Mouse (Mus musculus): Measurements from ENCODE around the gene Mroh8. TPM values are rescaled to one million over a fixed set of nuclear protein-coding genes. Genes with fewer than 3 reads are reported as not detected.

The Mroh8 gene
- polyA plus RNA-seq, 1 experiment: not detected

- no peak for TF ChIP-seq TAL1 (IDR thresholded peaks at IDR 0.05; ENCODE audit: low read length)
- no peaks in the 10 kb centered on the region for H3K27me3 ChIP-seq (ENCODE audit: control insufficient read depth)
- H3K4me1 ChIP-seq (ENCODE audit: control insufficient read depth): no peaks in the 10 kb centered on the region
- peaks cover 93% of the 10 kb centered on the region for H3K36me3 ChIP-seq (ENCODE audit: control insufficient read depth)
- H3K4me3 ChIP-seq (replicated peaks): no peak overlapping the region
- no peaks in the 10 kb centered on the region for H3K9me3 ChIP-seq (ENCODE audit: control insufficient read depth, low read length)
These were observed 36.1 kb upstream of the Mroh8 start for GRCm38 (mm10) chr2:157315486-157315885.

DNA sequence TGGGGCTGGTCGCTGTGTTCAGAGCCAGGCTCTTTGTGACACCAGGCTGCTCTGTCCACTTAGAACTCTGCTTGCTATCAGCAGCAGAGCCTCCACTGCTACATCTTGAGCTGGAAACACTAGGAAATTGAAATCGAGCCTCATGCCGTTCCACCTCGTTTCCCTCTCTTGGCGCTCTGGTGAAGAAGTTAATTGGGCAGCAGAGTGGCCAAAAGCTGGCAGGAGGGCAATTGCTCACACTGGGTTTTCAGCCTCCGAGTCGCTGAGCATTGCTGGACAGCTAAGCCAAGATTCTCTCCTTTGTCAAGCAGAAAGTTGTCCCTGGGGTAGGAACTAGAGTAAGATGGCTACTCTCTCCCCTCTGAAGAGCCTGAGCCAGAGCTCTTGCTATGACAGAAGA is 35.0 kb upstream of the Mroh8 start:
- no peak overlapping the region for H3K4me3 ChIP-seq (replicated peaks)
- no peaks in the 10 kb centered on the region for H3K4me1 ChIP-seq (ENCODE audit: control insufficient read depth)
- TF ChIP-seq TAL1 (IDR thresholded peaks at IDR 0.05; ENCODE audit: low read length) (no peak), GATA1 (IDR thresholded peaks at IDR 0.05; ENCODE audit: low read length) (no peak)
- H3K9me3 ChIP-seq (ENCODE audit: control insufficient read depth, low read length): no peaks in the 10 kb centered on the region
- H3K27me3 ChIP-seq (ENCODE audit: control insufficient read depth): no peaks in the 10 kb centered on the region
- H3K36me3 ChIP-seq (ENCODE audit: control insufficient read depth): peaks cover 96% of the 10 kb centered on the region

- peaks cover 100% of the 10 kb centered on the region for H3K36me3 ChIP-seq (ENCODE audit: control insufficient read depth)
- H3K27me3 ChIP-seq (ENCODE audit: control insufficient read depth): no peaks in the 10 kb centered on the region
- no peak overlapping the region for H3K4me3 ChIP-seq (replicated peaks)
- H3K4me1 ChIP-seq (ENCODE audit: control insufficient read depth): no peaks in the 10 kb centered on the region
- TF ChIP-seq GATA1 (IDR thresholded peaks at IDR 0.05; ENCODE audit: low read length) (no peak), TAL1 (IDR thresholded peaks at IDR 0.05; ENCODE audit: low read length) (no peak)
- H3K9me3 ChIP-seq (ENCODE audit: control insufficient read depth, low read length): no peaks in the 10 kb centered on the region
These were observed 34.4 kb upstream of the Mroh8 start for GRCm38 (mm10) chr2:157313718-157314117.

DNA sequence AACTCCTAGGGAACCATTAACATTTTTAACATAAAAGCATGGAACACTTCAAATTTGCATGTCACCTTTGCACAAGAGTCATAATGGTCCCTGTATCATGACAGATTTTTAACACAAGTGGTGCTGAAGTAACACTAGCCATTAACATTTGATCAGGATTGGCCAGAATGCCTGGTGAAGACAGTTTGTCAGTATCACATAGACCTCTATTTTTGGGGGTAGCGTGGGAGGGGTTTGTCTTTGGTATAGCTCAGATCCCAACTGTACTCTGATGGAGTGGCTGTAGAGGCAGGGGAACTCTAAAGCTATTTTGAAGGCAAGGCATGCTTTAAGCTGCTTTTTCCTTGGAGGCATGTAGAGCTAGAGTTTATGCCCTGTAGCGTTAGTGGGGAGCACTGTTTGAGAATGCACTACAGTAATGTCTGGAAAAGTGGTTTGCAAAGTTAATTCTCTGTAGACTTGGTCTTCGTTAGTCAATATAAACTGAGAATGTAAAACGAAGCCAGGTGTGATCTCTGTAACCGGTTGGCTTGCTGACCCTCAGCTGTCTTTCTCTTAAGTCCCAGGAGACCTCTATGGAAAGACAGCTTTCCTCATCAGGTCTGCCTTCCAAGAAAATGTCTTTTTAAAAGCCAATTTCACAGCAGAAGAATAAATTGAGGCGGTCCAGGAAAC is 31.8 kb upstream of the Mroh8 start:
- H3K36me3 ChIP-seq (ENCODE audit: control insufficient read depth): peaks cover 97% of the 10 kb centered on the region
- TF ChIP-seq TAL1 (IDR thresholded peaks at IDR 0.05; ENCODE audit: low read length): no peak
- TF ChIP-seq GATA1 (IDR thresholded peaks at IDR 0.05; ENCODE audit: low read length): no peak
- H3K4me1 ChIP-seq (ENCODE audit: control insufficient read depth): no peaks in the 10 kb centered on the region
- no peaks in the 10 kb centered on the region for H3K27me3 ChIP-seq (ENCODE audit: control insufficient read depth)
- H3K9me3 ChIP-seq (ENCODE audit: control insufficient read depth, low read length): no peaks in the 10 kb centered on the region
- no peak overlapping the region for H3K4me3 ChIP-seq (replicated peaks)

DNA sequence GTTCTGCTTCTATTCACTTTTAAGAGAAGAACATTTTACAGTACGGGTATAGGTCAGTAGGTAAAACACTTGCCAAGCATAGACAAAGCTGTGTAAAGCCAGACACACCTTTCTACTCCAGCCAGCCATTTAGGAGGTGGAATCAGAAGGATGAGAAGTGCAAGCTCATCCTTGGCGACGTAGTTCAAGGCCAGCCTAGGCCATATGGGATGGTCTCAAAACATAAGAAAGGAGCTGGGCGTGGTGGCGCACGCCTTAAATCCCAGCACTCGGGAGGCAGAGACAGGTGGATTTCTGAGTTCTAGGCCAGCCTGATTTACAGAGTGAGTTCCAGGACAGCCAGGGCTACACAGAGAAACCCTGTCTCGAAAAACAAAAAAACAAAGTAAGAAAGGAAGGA is 30.3 kb upstream of the Mroh8 start:
- H3K27me3 ChIP-seq (ENCODE audit: control insufficient read depth): no peaks in the 10 kb centered on the region
- H3K9me3 ChIP-seq (ENCODE audit: control insufficient read depth, low read length): no peaks in the 10 kb centered on the region
- peaks cover 95% of the 10 kb centered on the region for H3K36me3 ChIP-seq (ENCODE audit: control insufficient read depth)
- no peak for TF ChIP-seq TAL1 (IDR thresholded peaks at IDR 0.05; ENCODE audit: low read length)
- no peak for TF ChIP-seq GATA1 (IDR thresholded peaks at IDR 0.05; ENCODE audit: low read length)
- H3K4me3 ChIP-seq (replicated peaks): no peak overlapping the region
- no peaks in the 10 kb centered on the region for H3K4me1 ChIP-seq (ENCODE audit: control insufficient read depth)

DNA sequence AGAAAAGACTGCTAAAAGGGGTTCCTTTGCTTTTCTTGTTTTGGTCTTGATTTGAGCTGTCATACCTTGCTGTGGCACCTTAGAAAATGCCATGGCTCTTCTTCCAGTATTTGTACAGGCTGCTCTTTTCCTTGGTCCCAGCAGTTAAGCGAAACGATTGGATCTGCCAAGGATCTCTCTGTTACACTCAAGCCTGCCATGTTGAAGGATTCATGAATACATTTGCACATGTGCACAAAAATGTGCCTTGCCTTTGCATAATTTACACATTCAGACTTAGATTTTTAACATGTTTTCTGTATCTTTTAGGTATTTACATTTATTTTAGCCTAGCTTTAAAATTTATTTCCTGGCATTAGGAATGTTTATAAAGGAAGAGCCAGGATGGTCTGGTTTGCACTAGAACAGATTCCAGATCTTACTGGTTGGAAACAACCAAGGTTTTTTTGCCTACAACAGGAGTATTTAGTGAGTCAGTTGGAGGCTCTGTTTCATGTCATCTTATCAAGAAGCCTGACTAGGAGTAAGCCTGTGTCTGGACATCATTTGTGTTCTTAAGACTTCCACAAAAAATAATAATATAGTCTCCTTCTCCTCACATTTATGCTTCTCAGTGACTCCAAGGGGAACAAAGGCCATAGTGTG is 29.0 kb upstream of the Mroh8 start:
- no peaks in the 10 kb centered on the region for H3K9me3 ChIP-seq (ENCODE audit: control insufficient read depth, low read length)
- H3K27me3 ChIP-seq (ENCODE audit: control insufficient read depth): no peaks in the 10 kb centered on the region
- TF ChIP-seq TAL1 (IDR thresholded peaks at IDR 0.05; ENCODE audit: low read length) (no peak), GATA1 (IDR thresholded peaks at IDR 0.05; ENCODE audit: low read length) (no peak)
- H3K36me3 ChIP-seq (ENCODE audit: control insufficient read depth): peaks cover 95% of the 10 kb centered on the region
- H3K4me3 ChIP-seq (replicated peaks): no peak overlapping the region
- no peaks in the 10 kb centered on the region for H3K4me1 ChIP-seq (ENCODE audit: control insufficient read depth)

DNA sequence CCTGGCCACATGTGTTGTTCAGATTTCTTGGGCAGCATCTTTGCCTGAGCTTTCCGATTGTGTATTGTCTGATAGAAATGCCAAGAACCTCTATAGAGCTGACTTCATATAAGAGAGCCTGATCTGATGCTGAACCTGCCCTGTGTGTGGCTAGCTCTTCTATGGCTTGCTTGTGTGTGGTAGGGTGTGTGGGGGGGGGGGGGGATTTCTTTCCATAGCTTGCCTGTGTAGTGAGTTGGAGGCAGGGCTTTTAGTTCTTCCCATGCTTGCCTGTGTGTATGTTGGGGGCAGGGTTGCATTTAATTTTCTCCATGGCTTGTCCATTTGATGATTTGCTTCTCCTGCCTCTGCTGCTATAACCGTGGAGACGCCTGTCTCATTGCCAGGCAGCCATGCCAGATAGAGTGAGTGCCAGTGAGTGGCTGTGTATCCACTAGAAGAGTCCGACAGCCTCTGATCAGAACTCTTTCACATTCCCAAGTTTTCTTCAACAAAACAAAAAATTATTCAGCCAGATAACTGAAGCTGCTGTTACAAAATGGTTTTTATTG is 28.4 kb upstream of the Mroh8 start:
- no peak for TF ChIP-seq GATA1 (IDR thresholded peaks at IDR 0.05; ENCODE audit: low read length)
- TF ChIP-seq TAL1 (IDR thresholded peaks at IDR 0.05; ENCODE audit: low read length): no peak

GRCm38 (mm10) chr2:157306091-157307032 is 27.0 kb upstream of the Mroh8 start:
- H3K36me3 ChIP-seq (ENCODE audit: control insufficient read depth): peaks cover 95% of the 10 kb centered on the region
- no peaks in the 10 kb centered on the region for H3K9me3 ChIP-seq (ENCODE audit: control insufficient read depth, low read length)
- TF ChIP-seq TAL1 (IDR thresholded peaks at IDR 0.05; ENCODE audit: low read length): no peak
- TF ChIP-seq GATA1 (IDR thresholded peaks at IDR 0.05; ENCODE audit: low read length): no peak
- no peaks in the 10 kb centered on the region for H3K4me1 ChIP-seq (ENCODE audit: control insufficient read depth)
- no peaks in the 10 kb centered on the region for H3K27me3 ChIP-seq (ENCODE audit: control insufficient read depth)
- no peak overlapping the region for H3K4me3 ChIP-seq (replicated peaks)

More for the DNA sequence above, 28.4 kb upstream of the Mroh8 start:
- Histone ChIP-seq H3K4me3 (replicated peaks) (no peak overlapping the region), H3K9me3 (ENCODE audit: control insufficient read depth, low read length) (no peaks in the 10 kb centered on the region), H3K36me3 (ENCODE audit: control insufficient read depth) (peaks cover 95% of the 10 kb centered on the region), H3K27me3 (ENCODE audit: control insufficient read depth) (no peaks in the 10 kb centered on the region), H3K4me1 (ENCODE audit: control insufficient read depth) (no peaks in the 10 kb centered on the region)

- Histone ChIP-seq H3K36me3 (ENCODE audit: control insufficient read depth) (peaks cover 93% of the 10 kb centered on the region), H3K9me3 (ENCODE audit: control insufficient read depth, low read length) (no peaks in the 10 kb centered on the region), H3K4me1 (ENCODE audit: control insufficient read depth) (no peaks in the 10 kb centered on the region), H3K4me3 (replicated peaks) (no peak overlapping the region), H3K27me3 (ENCODE audit: control insufficient read depth) (no peaks in the 10 kb centered on the region)
- no peak for TF ChIP-seq TAL1 (IDR thresholded peaks at IDR 0.05; ENCODE audit: low read length)
These were observed 23.7 kb upstream of the Mroh8 start for GRCm38 (mm10) chr2:157303096-157303495.

All from erythroblast, embryonic 14.5 days (primary cell).